ENCODE assay signal across 12 mouse cellular contexts in genomic region chr4:135571037-135571550, GRCm38 (mm10). TPM values are rescaled to one million over a fixed set of nuclear protein-coding genes. Genes with fewer than 3 reads are reported as not detected.
A peak's percentile ranks its signal among the peaks of the same experiment; 100 is the strongest.
DNase-seq lines count a peak whose midpoint lies in the region; ATAC-seq and TF ChIP-seq lines count a peak whose summit lies in the region.
"Had no signal": no experiment of that assay in that cellular context is flagged by ENCODE, and none has a peak within 500 bp of the region (broad histone marks: within the 10 kb centered on the region; RNA-seq: fewer than 3 reads in every experiment).

No protein-coding gene starts in this region.

- H3K4me1 ChIP-seq in heart, adult 2 months (ENCODE audit: control insufficient read depth, insufficient read depth, low read length): peaks cover 1% of the 10 kb centered on the region; the same call in 1 of the 2 replicates
- H3K4me1 ChIP-seq in lung, embryonic 14.5 days (ENCODE audit: insufficient read depth): peaks cover 12% of the 10 kb centered on the region
- peaks cover 96% of the 10 kb centered on the region for H3K4me1 ChIP-seq in E14TG2a.4 (replicated peaks; ENCODE audit: low read depth, low read length)
- peaks cover 60% of the 10 kb centered on the region for H3K4me1 ChIP-seq in limb, embryonic 11.5 days (ENCODE audit: control insufficient read depth, insufficient read depth, low read length)

- H3K4me2 ChIP-seq in lung, embryonic 14.5 days: peak overlapping the region; percentile 20; the same call in 1 of the 2 replicates
- H3K4me2 ChIP-seq in limb, embryonic 11.5 days (ENCODE audit: low read depth, severe bottlenecking): peak overlapping the region; percentile 47; the same call in 1 of the 2 replicates

- no peaks in the 10 kb centered on the region for H3K36me3 ChIP-seq in heart, adult 2 months (ENCODE audit: control insufficient read depth, insufficient read depth, low read length)
- H3K36me3 ChIP-seq in lung, embryonic 14.5 days (ENCODE audit: insufficient read depth): no peaks in the 10 kb centered on the region
- peaks cover 6% of the 10 kb centered on the region for H3K36me3 ChIP-seq in E14TG2a.4 (ENCODE audit: insufficient read depth, low read length)
- no peaks in the 10 kb centered on the region for H3K36me3 ChIP-seq in limb, embryonic 11.5 days (ENCODE audit: control insufficient read depth, insufficient read depth, low read length)

- H3K27ac ChIP-seq in heart, adult 2 months: peak overlapping the region; percentile 64; the same call in 1 of the 2 replicates
- peak overlapping the region; percentile 36; the same call in 1 of the 2 replicates for H3K27ac ChIP-seq in lung, embryonic 14.5 days (ENCODE audit: low read depth)
- peak overlapping the region; percentile 36; the same call in 1 of the 2 replicates for H3K27ac ChIP-seq in limb, embryonic 11.5 days (replicated peaks; ENCODE audit: low read depth, low read length)
- no peak overlapping the region for H3K27ac ChIP-seq in gastrocnemius, adult 2 months

- WGBS in heart, adult 2 months: 70% methylated on average over 6 of the region's 6 CpGs
- WGBS in lung, embryonic 14.5 days: 29% methylated on average over 6 of the region's 6 CpGs
- WGBS in limb, embryonic 11.5 days: 18% methylated on average over 6 of the region's 6 CpGs

- no peak for TF ChIP-seq CTCF in heart, adult 2 months (IDR thresholded peaks at IDR 0.05)
- TF ChIP-seq CTCF in lung, embryonic 14.5 days (IDR thresholded peaks at IDR 0.05; ENCODE audit: low read depth): no peak
- no peak for TF ChIP-seq CTCF in E14TG2a.4 (conservative IDR thresholded peaks at IDR 0.05; ENCODE audit: low read length)
- no peak for TF ChIP-seq CTCF in gastrocnemius, adult 2 months (IDR thresholded peaks at IDR 0.05)

- H3K79me2 ChIP-seq in heart, adult 2 months (replicated peaks; ENCODE audit: control insufficient read depth, insufficient read depth, low read length): no peaks in the 10 kb centered on the region

- H3K9me3 ChIP-seq in lung, embryonic 14.5 days (ENCODE audit: low read depth, low read length): no peaks in the 10 kb centered on the region
- H3K9me3 ChIP-seq in E14TG2a.4 (ENCODE audit: low read length): no peaks in the 10 kb centered on the region
- no peaks in the 10 kb centered on the region for H3K9me3 ChIP-seq in limb, embryonic 11.5 days (ENCODE audit: control insufficient read depth, low read length)

- no peak overlapping the region for H3K4me3 ChIP-seq in heart, adult 2 months
- H3K4me3 ChIP-seq in lung, embryonic 14.5 days (ENCODE audit: low read depth, low read length): 0 out of 2 replicates have a peak overlapping the region, but pooled peaks have one; percentile 31
- peak overlapping the region; percentile 75 for H3K4me3 ChIP-seq in E14TG2a.4 (replicated peaks; ENCODE audit: low read length)
- no peak overlapping the region for H3K4me3 ChIP-seq in limb, embryonic 11.5 days (ENCODE audit: low read depth, low read length)
- H3K4me3 ChIP-seq in gastrocnemius, adult 2 months: no peak overlapping the region

- DNase-seq in heart, adult 2 months: no peak
- DNase-seq in heart, adult 9 months (ENCODE audit: low spot score in 2 of 2): no peak
- DNase-seq in lung, embryonic 14.5 days: no peak
- DNase-seq in lung, postnatal 25 days (ENCODE audit: low spot score): no peak
- DNase-seq in limb, embryonic 11.5 days (ENCODE audit: low spot score): no peak
- DNase-seq in yolk sac, embryonic 10.5 days (ENCODE audit: low spot score): no peak
- DNase-seq in gastrocnemius, adult 2 months: no peak
- DNase-seq: cerebellum, adult 11-12 months; gastrocnemius, postnatal 25 days; kidney, adult 2 months; lung, adult 18-20 months had no signal

- H3K9ac ChIP-seq in heart, adult 2 months (ENCODE audit: low read depth, low read length): no peak overlapping the region
- H3K9ac ChIP-seq in lung, embryonic 14.5 days: no peak overlapping the region
- no peak overlapping the region; the same call in 1 of the 2 replicates for H3K9ac ChIP-seq in limb, embryonic 11.5 days (ENCODE audit: low read length)

- intact Hi-C loops in heart, adult 2 months (cut with DNase I): loop anchor here (5.0 kb wide), 1 partner anchor 54 kb away; no protein-coding TSS in a partner anchor
- intact Hi-C loops in gastrocnemius, adult 2 months (cut with DNase I): no loop called here

- H3K27me3 ChIP-seq in heart, adult 2 months (ENCODE audit: control insufficient read depth, insufficient read depth, low read length): peaks cover 1% of the 10 kb centered on the region; the same call in 1 of the 2 replicates
- peaks cover 54% of the 10 kb centered on the region for H3K27me3 ChIP-seq in lung, embryonic 14.5 days (ENCODE audit: insufficient read depth, low read length)
- peaks cover 20% of the 10 kb centered on the region for H3K27me3 ChIP-seq in E14TG2a.4 (ENCODE audit: insufficient read depth, low read length)
- peaks cover 49% of the 10 kb centered on the region for H3K27me3 ChIP-seq in limb, embryonic 11.5 days (ENCODE audit: control insufficient read depth, insufficient read depth, low read length)

- no peak for TF ChIP-seq EP300 in heart, adult 2 months (IDR thresholded peaks at IDR 0.05; ENCODE audit: insufficient read depth, low read depth, low read length)

- TF ChIP-seq POLR2A in heart, adult 2 months (IDR thresholded peaks at IDR 0.05; ENCODE audit: insufficient read depth, low read depth, low read length): no peak

- no peak for ATAC-seq in lung, embryonic 14.5 days (ENCODE audit: insufficient read depth)
- ATAC-seq in limb, embryonic 11.5 days (ENCODE audit: insufficient number of reproducible peaks, low FRiP score, low TSS enrichment, low read depth): no peak

RNA-seq across cellular contexts. Expression of gene Grhl3, which starts 2.3 kb away (rescaled TPM):
- total RNA-seq in heart, adult 2 months (2021): under 1 TPM; 0.08 to 0.14 TPM
- polyA plus RNA-seq in heart, adult 2 months (2012; rRNA removed): 0.04 TPM in 1 of 2 replicates, not detected in the other
- polyA plus RNA-seq in lung, embryonic 14.5 days (2014; fragmentation: Nextera tagmentation; extraction: Ambion mirVana): 2.5 and 3.3 TPM in 2 replicates
- polyA plus RNA-seq in limb, embryonic 11.5 days (2014; fragmentation: Nextera tagmentation; extraction: Ambion mirVana): 8.3 and 11.0 TPM in 2 replicates
- total RNA-seq in gastrocnemius, adult 2 months (2021): not detected

Comparison
In these comparisons a context has a peak if more than half of its experiments do, and no peak if none do; other contexts are left out.
1. H3K4me3 ChIP-seq: peak in lung, embryonic 14.5 days (single experiment) and E14TG2a.4 (single experiment); none in heart, adult 2 months (single experiment), limb, embryonic 11.5 days (single experiment) and gastrocnemius, adult 2 months (single experiment).